Mouse (Mus musculus) neutrophil, adult 83 days (primary cell): ENCODE results near the gene Capn15. TPM values are rescaled to one million over a fixed set of nuclear protein-coding genes. Genes with fewer than 3 reads are reported as not detected.

ENCODE experiments used
- total RNA-seq, 2 experiments: library from RNA; stranded (reverse); gene quantifications; one replicate each; pipeline ENCODE4 v1.2.4; 2023

The Capn15 gene
- total RNA-seq: 10 to 100 TPM; 17.0 to 22.0 TPM

DNA sequence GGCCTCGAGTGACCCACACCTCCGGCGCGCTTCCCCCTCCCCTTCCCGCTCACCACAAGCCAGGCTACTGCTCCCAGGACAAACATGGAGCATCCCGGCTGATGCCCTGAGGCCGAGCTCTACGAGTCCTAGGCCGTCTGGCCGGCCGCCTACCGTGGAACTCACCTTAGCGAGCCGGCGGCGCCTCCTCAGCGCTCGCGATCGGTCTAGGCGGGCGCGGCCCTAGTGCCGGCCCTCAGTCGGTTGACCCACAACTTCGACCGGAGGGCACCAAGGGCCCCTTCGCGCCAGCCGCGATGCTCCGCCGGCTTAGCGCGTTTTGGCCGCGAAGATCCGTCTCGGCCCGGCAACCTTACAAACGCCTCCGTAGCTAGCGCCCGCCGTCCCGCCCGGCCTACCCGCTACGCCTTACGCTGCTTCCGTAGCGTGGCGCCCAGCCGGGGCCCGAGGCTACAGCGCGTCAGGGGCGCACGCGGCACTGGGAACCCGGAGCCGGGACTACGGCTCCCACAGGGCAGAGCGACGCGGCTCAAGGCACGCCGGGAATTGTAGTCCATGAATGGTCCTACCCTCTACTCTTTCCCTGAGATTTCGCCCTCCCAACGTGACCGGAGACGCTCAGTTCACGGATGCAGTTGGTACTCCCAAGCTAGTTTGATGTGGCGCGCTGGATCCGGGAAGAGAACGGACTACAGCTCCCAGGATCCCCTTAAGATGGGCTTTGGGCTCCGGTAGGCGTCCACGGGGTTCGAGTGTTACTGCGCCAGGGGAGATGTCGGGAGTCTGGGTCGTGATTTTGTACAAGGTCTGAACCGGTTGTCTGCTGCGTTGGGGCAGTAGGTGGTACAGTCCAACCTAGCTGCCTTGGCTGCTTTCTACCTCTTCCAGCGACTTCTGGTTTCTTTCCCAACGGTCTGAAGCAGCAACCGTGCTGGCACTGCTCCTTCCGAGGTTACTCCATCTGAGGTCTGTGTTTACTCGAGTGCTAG is at the start of gene Capn15:
Gene Capn15 (minus strand): TSS at position 491 of the 989 bp plus-strand sequence.

DNA sequence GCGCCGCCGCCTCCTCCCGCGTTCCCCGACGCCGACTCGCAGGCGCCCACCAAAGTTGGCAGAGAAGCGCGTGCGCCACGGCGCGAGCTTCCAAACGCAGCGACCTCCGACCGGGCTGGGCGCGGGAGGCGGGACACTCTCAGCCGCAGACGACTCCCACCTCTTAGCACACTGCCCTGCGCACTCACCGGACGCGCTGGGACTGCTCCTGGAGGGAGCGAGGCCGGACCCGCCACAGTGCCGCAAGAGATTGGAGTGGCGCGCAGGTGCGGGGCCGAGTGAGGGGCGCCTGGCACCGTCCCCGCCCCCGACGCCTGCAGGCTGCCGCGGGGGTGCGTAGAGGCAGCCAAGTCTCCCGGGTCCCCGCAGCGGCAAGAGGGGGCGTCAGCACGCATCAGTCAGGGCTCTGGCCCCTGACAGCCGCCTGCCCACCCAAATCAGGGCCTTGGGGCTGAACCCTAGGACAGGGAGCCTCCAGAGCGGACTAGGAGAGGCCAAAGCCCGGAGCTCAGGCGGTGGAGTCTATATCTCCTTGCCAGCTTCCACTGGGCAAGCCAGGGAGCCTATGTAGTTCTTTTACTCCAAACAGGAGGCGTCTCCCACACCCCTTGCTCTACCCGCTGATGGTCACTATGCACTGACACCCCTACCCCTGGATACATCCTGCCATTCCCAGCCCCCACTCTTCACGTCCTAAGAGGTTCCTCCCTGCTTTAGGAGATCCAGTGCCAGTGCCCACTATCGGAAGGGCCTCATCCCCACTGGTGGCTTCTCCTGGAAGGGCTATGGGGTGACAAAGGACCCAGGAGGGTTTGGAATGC is 33.6 kb downstream of the Capn15 start, which contains the start of gene A930017K11Rik:
Gene A930017K11Rik (minus strand): TSS at position 763 of the 821 bp plus-strand sequence.

GRCm38 (mm10) chr17:25944366-25945163 is 41.0 kb downstream of the Capn15 start, which contains the start of the genes Pigq and Nhlrc4:
TSS of gene Pigq (minus strand) at chr17:25944936.
TSS of gene Nhlrc4 (minus strand) at chr17:25944961.

GRCm38 (mm10) chr17:25919144-25919785 is 66.3 kb downstream of the Capn15 start, which contains the start of gene Rab40c:
TSS of gene Rab40c (minus strand) at chr17:25919727.

Other genes with a start within 250 kb of the Capn15 start
- gene Mslnl, start 249.8 kb downstream of the Capn15 start, total RNA-seq: not detected
- gene Msln, start 231.4 kb downstream of the Capn15 start, total RNA-seq: not detected
- gene Narfl, start 212.0 kb downstream of the Capn15 start, total RNA-seq: 10 to 100 TPM; 20.6 to 26.5 TPM
- gene Haghl, start 200.1 kb downstream of the Capn15 start, total RNA-seq: 10 to 100 TPM; 10.6 to 16.5 TPM
- gene Ccdc78, start 199.2 kb downstream of the Capn15 start, total RNA-seq: not detected
- 10 to 100 TPM; 33.6 to 34.8 TPM for gene Fam173a, start 192.9 kb downstream of the Capn15 start, total RNA-seq
- under 1 TPM in 1 of 2 experiments, not detected in 1; 0.66 TPM for gene AC134908.4, start 190.1 kb downstream of the Capn15 start, total RNA-seq
- gene Metrn, start 188.7 kb downstream of the Capn15 start, total RNA-seq: 10 to 100 TPM; 16.1 to 17.2 TPM
- not detected for gene Fbxl16, start 176.7 kb downstream of the Capn15 start, total RNA-seq
- gene Wdr24, start 162.2 kb downstream of the Capn15 start, total RNA-seq: 10 to 100 TPM; 13.2 to 15.2 TPM
- 10 to 100 TPM; 12.4 to 16.8 TPM for gene Jmjd8, start 156.9 kb downstream of the Capn15 start, total RNA-seq
- gene Stub1, start 152.4 kb downstream of the Capn15 start, total RNA-seq: 10 to 100 TPM; 45.6 to 55.2 TPM
- gene Rhbdl1, start 148.5 kb downstream of the Capn15 start, total RNA-seq: 1 to 10 TPM; 2.3 to 2.5 TPM
- 1 to 10 TPM; 2.7 to 4.2 TPM for gene Gm20683, start 144.0 kb downstream of the Capn15 start, total RNA-seq
- 10 to 100 TPM; 37.5 to 40.0 TPM for gene Rhot2, start 140.9 kb downstream of the Capn15 start, total RNA-seq
- 10 to 100 TPM; 28.2 to 31.0 TPM for gene Wdr90, start 124.3 kb downstream of the Capn15 start, total RNA-seq
- 1 to 10 TPM; 3.8 to 4.2 TPM for gene Mcrip2, start 117.0 kb downstream of the Capn15 start, total RNA-seq
- 10 to 100 TPM; 10.2 to 10.3 TPM for gene Mettl26, start 110.7 kb downstream of the Capn15 start, total RNA-seq
- gene Wfikkn1, start 104.9 kb downstream of the Capn15 start, total RNA-seq: 1 to 10 TPM; 2.5 to 3.8 TPM
- gene Rab40c, start 66.1 kb downstream of the Capn15 start, total RNA-seq: 10 to 100 TPM; 16.6 to 19.2 TPM
- 100 to 1,000 TPM in 1 of 2 experiments, 10 to 100 TPM in 1; 70.2 to 101 TPM for gene Pigq, start 40.9 kb downstream of the Capn15 start, total RNA-seq
- under 1 TPM; 0.20 to 0.93 TPM for gene Nhlrc4, start 40.8 kb downstream of the Capn15 start, total RNA-seq
- gene A930017K11Rik, start 33.2 kb downstream of the Capn15 start, total RNA-seq: not detected
- gene Rab11fip3, start 83.8 kb upstream of the Capn15 start, total RNA-seq: 1 to 10 TPM; 1.7 to 1.9 TPM
- gene Decr2, start 104.5 kb upstream of the Capn15 start, total RNA-seq: 1 to 10 TPM; 3.8 to 4.5 TPM
- gene Nme4, start 109.8 kb upstream of the Capn15 start, total RNA-seq: 1 to 10 TPM; 5.3 to 5.4 TPM
- gene Tmem8, start 127.5 kb upstream of the Capn15 start, total RNA-seq: 10 to 100 TPM; 66.8 to 74.8 TPM
- 10 to 100 TPM; 34.5 to 41.7 TPM for gene Mrpl28, start 137.7 kb upstream of the Capn15 start, total RNA-seq
- gene Axin1, start 152.9 kb upstream of the Capn15 start, total RNA-seq: 10 to 100 TPM; 37.0 to 40.7 TPM
- gene Pdia2, start 213.3 kb upstream of the Capn15 start, total RNA-seq: 1 to 10 TPM; 4.4 to 8.5 TPM
- not detected for gene Rgs11, start 217.2 kb upstream of the Capn15 start, total RNA-seq
- under 1 TPM; 0.55 to 0.57 TPM for gene Arhgdig, start 222.0 kb upstream of the Capn15 start, total RNA-seq